Mouse (Mus musculus) C3H10T1/2 (cell line): ENCODE data around the gene Usp48. TPM values are rescaled to one million over a fixed set of nuclear protein-coding genes. Genes with fewer than 3 reads are reported as not detected.

Experiments
- polyA plus RNA-seq, 2 experiments: library from polyadenylated mRNA; unstranded; fragments of >200 nt; fragmentation: generic; extraction: Trizol; gene quantifications; one replicate each; pipeline ENCODE4 v1.2.1; 2012; ENCODE audit warnings: missing spikeins in 2 of 2

Usp48 gene
- polyA plus RNA-seq = 10 to 100 TPM in 1 of 2 experiments, 1 to 10 TPM in 1; 3.4 to 19.1 TPM

GRCm38 (mm10) chr4:137593601-137594495 lies at the start of gene Usp48:
Usp48 (plus strand) TSS chr4:137593755.

GRCm38 (mm10) chr4:137574469-137574868 lies 19.1 kb upstream of the Usp48 start, which contains the start of gene Ldlrad2:
Ldlrad2 (minus strand) TSS chr4:137574569.

GRCm38 (mm10) chr4:137664433-137664979 lies 71.0 kb downstream of the Usp48 start, which contains the start of gene Rap1gap:
Rap1gap (plus strand) TSS chr4:137664726.

Other genes starting within 250 kb of the Usp48 start
- gene Cdc42, start 236.0 kb upstream of the Usp48 start, polyA plus RNA-seq = 100 to 1,000 TPM in 1 of 2 experiments, 10 to 100 TPM in 1; 43.5 to 183 TPM
- not detected for gene Cela3a, start 184.0 kb upstream of the Usp48 start, polyA plus RNA-seq
- gene Cela3b, start 163.2 kb upstream of the Usp48 start, polyA plus RNA-seq = under 1 TPM in 1 of 2 experiments, not detected in 1; 0.13 TPM
- under 1 TPM in 1 of 2 experiments, not detected in 1; 0.02 TPM for gene 1700013G24Rik, start 140.5 kb upstream of the Usp48 start, polyA plus RNA-seq
- gene Hspg2, start 125.0 kb upstream of the Usp48 start, polyA plus RNA-seq = 100 to 1,000 TPM in 1 of 2 experiments, 10 to 100 TPM in 1; 46.3 to 247 TPM
- gene Ldlrad2, start 19.2 kb upstream of the Usp48 start, polyA plus RNA-seq = not detected
- 1 to 10 TPM; 2.6 to 4.4 TPM for gene Rap1gap, start 71.0 kb downstream of the Usp48 start, polyA plus RNA-seq
- gene Alpl, start 202.6 kb downstream of the Usp48 start, polyA plus RNA-seq = under 1 TPM in 1 of 2 experiments, not detected in 1; 0.11 TPM